Mouse (Mus musculus): ENCODE results near the gene Zdhhc1. TPM values are rescaled to one million over a fixed set of nuclear protein-coding genes. Genes with fewer than 3 reads are reported as not detected.

The Zdhhc1 gene
- total and polyA plus RNA-seq, 3 experiments = 4.9 to 11.5 TPM; not detected in 1

- Histone ChIP-seq H3K4me1 (ENCODE audit: control insufficient read depth in 1 of 2, insufficient read depth in 2 of 2, low read length in 2 of 2) (no peaks in the 10 kb centered on the region), H3K4me3 (ENCODE audit: control insufficient read depth in 1 of 2, insufficient read depth in 1 of 2, low read depth in 2 of 2, low read length in 2 of 2) (no peak overlapping the region), H3K79me2 (ENCODE audit: control insufficient read depth, insufficient read depth, low read length, poor library complexity) (no peaks in the 10 kb centered on the region), H3K36me3 (ENCODE audit: control insufficient read depth in 1 of 2, insufficient read depth in 2 of 2, low read length in 2 of 2) (no peaks in the 10 kb centered on the region), H3K27ac (ENCODE audit: control insufficient read depth, low read depth, low read length) (no peak overlapping the region), H3K27me3 (ENCODE audit: control insufficient read depth in 1 of 2, insufficient read depth in 2 of 2, low read length in 2 of 2) (peaks cover 29 to 44% of the 10 kb centered on the region in 2 experiments), H3K9me3 (replicated peaks; ENCODE audit: insufficient read depth, low read length) (no peaks in the 10 kb centered on the region), H3K9ac (ENCODE audit: control insufficient read depth, low read depth, low read length, poor library complexity, severe bottlenecking) (no peak overlapping the region)
- TF ChIP-seq TAL1 (IDR thresholded peaks at IDR 0.05; ENCODE audit: low read length) (no peak), ZC3H11A (IDR thresholded peaks at IDR 0.05; ENCODE audit: low read depth, low read length) (no peak), USF2 (IDR thresholded peaks at IDR 0.05; ENCODE audit: borderline replicate concordance in 1 of 2, insufficient read depth in 1 of 2, low read depth in 1 of 2, low read length in 2 of 2) (no peak), MXI1 (IDR thresholded peaks at IDR 0.05; ENCODE audit: low read depth, low read length) (no peak), ZNF384 (IDR thresholded peaks at IDR 0.05; ENCODE audit: low read depth, low read length) (no peak), POLR2AphosphoS2 (IDR thresholded peaks at IDR 0.05; ENCODE audit: low read length) (no peak), USF1 (IDR thresholded peaks at IDR 0.05; ENCODE audit: low read depth, low read length) (no peak), E2F4 (IDR thresholded peaks at IDR 0.05; ENCODE audit: borderline replicate concordance, low read depth, low read length) (no peak), RAD21 (IDR thresholded peaks at IDR 0.05; ENCODE audit: low read depth, low read length) (no peak), UBTF (IDR thresholded peaks at IDR 0.05; ENCODE audit: borderline replicate concordance, insufficient read depth, low read depth, low read length) (no peak), MAFK (IDR thresholded peaks at IDR 0.05; ENCODE audit: borderline replicate concordance, low read depth, low read length) (no peak), ETS1 (IDR thresholded peaks at IDR 0.05; ENCODE audit: low read depth, low read length) (no peak), GATA1 (IDR thresholded peaks at IDR 0.05; ENCODE audit: low read depth, low read length) (no peak)
- DNase-seq (ENCODE audit: low read depth, low spot score) = no peak
These were observed 62.6 kb downstream of the Zdhhc1 start for GRCm38 (mm10) chr8:105434136-105434535.

- no peak for TF ChIP-seq ZNF384 (IDR thresholded peaks at IDR 0.05; ENCODE audit: low read depth, low read length)
- no peak for TF ChIP-seq USF2 (IDR thresholded peaks at IDR 0.05; ENCODE audit: borderline replicate concordance in 1 of 2, insufficient read depth in 1 of 2, low read depth in 1 of 2, low read length in 2 of 2)
- TF ChIP-seq POLR2A (IDR thresholded peaks at IDR 0.05; ENCODE audit: control insufficient read depth in 1 of 2, insufficient read depth in 1 of 2, low read depth in 1 of 2, low read length in 2 of 2, poor library complexity in 1 of 2) = no peak
- TF ChIP-seq BHLHE40 (IDR thresholded peaks at IDR 0.05; ENCODE audit: borderline replicate concordance, low read depth, low read length) = no peak
- no peak for TF ChIP-seq MXI1 (IDR thresholded peaks at IDR 0.05; ENCODE audit: low read depth, low read length)
- no peak for TF ChIP-seq POLR2AphosphoS5 (IDR thresholded peaks at IDR 0.05; ENCODE audit: borderline replicate concordance, low read depth, low read length)
- H3K9me3 ChIP-seq (replicated peaks; ENCODE audit: insufficient read depth, low read length) = no peaks in the 10 kb centered on the region
- no peak overlapping the region for H3K27ac ChIP-seq (ENCODE audit: control insufficient read depth, low read depth, low read length)
- H3K9ac ChIP-seq (ENCODE audit: control insufficient read depth, low read depth, low read length, poor library complexity, severe bottlenecking) = no peak overlapping the region
- no peaks in the 10 kb centered on the region for H3K79me2 ChIP-seq (ENCODE audit: control insufficient read depth, insufficient read depth, low read length, poor library complexity)
- H3K4me1 ChIP-seq (ENCODE audit: control insufficient read depth in 1 of 2, insufficient read depth in 2 of 2, low read length in 2 of 2) = no peaks in the 10 kb centered on the region
- no peak for DNase-seq (ENCODE audit: low read depth, low spot score)
- no peak overlapping the region for H3K4me3 ChIP-seq (ENCODE audit: control insufficient read depth in 1 of 2, insufficient read depth in 1 of 2, low read depth in 2 of 2, low read length in 2 of 2)
- no peaks in the 10 kb centered on the region for H3K36me3 ChIP-seq (ENCODE audit: control insufficient read depth in 1 of 2, insufficient read depth in 2 of 2, low read length in 2 of 2)
- H3K27me3 ChIP-seq (ENCODE audit: control insufficient read depth in 1 of 2, insufficient read depth in 2 of 2, low read length in 2 of 2) = peaks cover 32 to 48% of the 10 kb centered on the region in 2 experiments
These were observed 63.2 kb downstream of the Zdhhc1 start for GRCm38 (mm10) chr8:105433511-105433910.

All from MEL (cell line).